Mouse (Mus musculus): ENCODE measurements around the gene Traf3ip1. TPM values are rescaled to one million over a fixed set of nuclear protein-coding genes. Genes with fewer than 3 reads are reported as not detected.

The Traf3ip1 gene
- 19.4 and 22.7 TPM in 2 replicates for polyA plus RNA-seq (2012)

DNA sequence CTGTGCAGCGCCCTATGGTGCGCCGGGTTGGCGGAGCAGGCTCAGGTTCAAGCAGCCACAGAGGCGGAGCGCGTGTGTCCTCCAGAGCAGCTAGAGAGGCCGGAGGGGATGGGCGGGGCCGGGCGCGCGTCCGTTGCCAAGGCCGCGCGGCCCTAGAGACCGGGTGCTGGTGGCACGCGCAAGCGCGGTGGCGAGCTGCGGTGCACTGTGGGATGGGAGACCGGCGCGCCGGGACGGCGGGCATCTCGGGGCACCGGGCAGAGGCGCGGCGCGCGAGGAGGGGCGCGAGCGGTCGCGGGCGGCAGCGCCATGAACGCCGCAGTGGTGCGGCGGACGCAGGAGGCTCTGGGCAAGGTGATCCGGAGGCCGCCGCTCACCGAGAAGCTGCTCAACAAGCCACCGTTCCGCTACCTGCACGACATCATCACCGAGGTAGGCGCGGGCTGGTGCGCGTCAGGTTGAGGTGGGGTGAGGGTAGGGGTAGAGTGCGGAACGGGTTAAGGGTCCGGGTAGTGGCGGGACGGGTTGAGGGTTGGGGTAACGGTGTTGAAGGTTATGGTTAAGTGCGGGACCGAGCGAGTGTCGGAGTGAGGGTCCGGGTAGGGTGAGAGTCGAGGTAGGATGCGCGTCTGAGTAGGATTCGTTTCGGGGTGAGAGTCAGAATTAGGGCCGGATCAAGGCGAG is at the start of gene Traf3ip1:
Gene Traf3ip1, plus strand, starts transcription at position 191 of the 684 bp plus-strand sequence.
- TF ChIP-seq GATA1 (IDR thresholded peaks at IDR 0.05; ENCODE audit: low read length), result no peak

DNA sequence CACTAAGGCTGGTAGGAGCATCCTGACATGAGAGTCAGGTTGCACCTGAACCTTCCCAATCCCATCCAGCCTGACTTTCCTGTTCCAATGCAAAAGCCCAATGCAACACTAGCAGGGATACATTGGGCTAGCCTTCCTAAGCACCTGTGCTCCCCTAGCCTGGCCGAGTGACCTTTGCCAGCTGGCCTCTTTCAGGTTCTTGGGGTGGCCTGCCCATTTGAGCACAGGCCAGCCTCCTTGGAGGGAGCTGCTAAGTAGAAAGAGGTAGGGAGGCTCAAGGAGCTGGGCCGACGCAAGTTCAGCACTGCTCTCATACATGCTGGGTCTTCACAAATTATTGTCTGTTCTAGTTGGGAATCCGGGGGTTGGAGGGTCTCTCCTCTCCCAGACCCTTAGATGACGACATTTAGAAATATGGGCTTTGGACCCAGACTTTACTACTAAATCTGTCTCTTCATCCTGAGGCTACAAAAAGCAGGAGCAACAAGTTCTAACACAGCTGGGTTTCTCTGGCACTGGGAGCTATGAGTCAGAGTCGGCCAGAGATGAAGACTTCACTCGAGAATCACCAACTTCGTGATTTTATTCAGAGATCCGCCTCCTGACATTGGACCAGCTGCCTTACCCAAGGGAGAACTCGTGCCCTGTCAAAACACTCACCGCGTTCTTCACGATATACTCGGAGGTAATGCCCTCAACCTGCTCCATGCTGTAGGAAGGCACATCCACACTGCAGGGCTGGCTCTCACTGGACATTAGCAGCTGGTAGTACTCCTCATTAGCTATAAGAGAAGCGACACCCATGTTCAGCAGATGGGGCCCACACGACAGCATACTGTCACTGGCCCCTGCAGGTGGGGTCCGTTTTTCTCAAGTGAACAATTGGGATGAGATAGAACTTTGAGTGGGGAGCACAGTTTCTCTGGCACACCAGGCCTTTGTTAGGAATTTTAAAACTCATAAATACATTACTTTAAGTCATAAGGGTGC is 49.3 kb upstream of the Traf3ip1 start:
- TF ChIP-seq GATA1 (IDR thresholded peaks at IDR 0.05; ENCODE audit: low read length), result no peak

DNA sequence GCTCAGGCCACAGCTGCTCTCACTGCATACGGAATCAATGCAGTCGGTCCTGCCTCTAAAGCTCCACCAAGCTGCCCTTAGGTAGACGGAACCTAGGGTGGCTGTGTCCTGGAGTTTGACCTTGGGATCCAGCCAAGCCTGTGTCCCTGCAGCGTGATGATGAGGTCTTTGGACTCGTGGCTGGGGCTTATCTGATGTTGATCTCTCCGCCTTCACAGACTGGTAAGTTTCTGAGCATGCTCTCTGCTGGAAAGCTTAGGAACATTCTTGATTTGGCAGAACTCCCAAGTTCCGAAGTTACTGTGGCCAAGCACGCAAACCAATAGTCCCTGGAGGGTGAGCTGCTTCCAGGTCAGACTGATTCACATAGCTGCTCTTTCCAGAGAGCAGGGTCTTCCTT is 48.4 kb upstream of the Traf3ip1 start:
- no peak for TF ChIP-seq GATA1 (IDR thresholded peaks at IDR 0.05; ENCODE audit: low read length)

DNA sequence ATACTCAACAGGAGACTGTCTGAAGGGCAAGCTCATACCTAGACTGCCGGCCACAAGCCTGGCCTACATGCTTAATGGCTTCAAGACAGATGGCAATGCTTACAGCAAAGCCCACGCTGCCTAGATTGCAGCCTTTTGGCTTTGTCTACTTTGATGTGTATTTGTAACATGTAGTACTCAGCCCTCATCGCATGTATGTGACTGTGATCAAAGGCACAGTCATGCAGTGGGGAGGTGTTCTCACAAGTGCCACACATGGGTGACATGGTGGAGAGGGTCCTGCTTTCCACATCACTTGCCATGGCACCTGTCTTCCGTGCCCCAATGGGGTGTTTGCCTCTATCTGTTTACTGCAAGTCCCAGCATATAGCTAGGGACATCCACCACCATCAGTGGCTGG is 47.9 kb upstream of the Traf3ip1 start:
- TF ChIP-seq GATA1 (IDR thresholded peaks at IDR 0.05; ENCODE audit: low read length), result no peak

DNA sequence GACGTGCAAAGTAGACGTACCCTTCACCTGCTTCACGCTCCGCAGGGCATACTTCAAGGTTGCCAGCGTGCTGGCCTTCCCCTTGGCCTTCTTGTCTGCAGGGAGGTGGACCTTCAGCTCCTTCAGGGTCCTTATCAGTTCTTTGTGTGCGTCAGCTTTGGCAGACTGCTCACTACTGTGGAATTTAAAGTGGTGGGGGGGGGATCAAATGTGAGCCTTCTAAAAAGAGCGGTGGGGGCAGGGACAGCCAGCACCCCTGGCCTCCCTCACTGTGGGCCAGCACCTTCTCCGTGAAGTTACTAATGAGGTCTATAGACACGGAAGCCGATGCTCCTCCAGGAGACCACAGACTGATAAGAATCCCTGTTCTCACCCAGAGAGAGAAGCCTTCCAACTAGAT is 45.8 kb upstream of the Traf3ip1 start:
- no peak for TF ChIP-seq GATA1 (IDR thresholded peaks at IDR 0.05; ENCODE audit: low read length)

DNA sequence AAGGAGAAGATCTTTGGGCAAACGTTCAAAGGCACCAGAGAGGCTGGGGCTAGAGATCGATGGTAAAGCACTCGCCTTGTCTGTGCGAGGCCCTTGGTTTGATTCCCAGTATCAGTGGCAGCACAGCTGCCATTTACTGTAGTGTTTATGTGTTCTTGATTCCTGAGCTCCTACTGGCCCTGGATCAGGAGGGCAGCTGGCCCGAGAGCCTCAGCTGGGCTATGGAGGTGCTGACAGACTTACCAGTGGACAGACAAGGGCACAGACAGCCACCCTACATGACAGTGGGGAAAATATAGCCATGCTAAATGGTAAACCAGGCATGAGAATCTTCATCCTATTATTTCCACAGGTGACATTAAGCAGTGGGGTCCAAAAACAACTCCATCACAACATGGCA is 43.6 kb upstream of the Traf3ip1 start:
- no peak for TF ChIP-seq GATA1 (IDR thresholded peaks at IDR 0.05; ENCODE audit: low read length)

DNA sequence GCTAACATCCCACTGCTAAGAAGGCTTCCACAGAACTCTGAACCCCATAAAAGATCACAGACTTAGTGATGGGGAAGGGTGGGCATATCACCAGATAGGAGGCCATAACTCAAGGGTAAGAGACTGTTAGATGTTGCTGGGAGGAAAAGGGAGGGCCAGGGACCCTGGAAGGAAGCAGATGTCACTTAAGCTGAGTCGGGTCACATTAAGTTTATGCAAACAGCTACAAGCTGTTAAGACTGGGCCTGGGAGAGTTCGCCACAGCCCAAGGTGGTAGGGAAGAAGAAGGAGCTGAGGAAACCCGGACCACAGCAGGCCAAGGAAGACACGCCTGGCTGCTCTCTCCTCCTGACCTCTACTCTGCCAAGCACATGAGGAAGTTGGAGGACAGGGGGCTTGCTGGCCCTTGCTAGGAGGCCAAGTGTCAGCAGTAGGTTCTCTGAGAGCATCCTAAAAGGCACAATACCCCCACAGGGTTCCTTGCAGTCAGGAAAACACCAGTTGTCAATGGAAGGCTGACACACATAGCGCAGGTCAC is 42.8 kb upstream of the Traf3ip1 start:
- no peak for TF ChIP-seq GATA1 (IDR thresholded peaks at IDR 0.05; ENCODE audit: low read length)

DNA sequence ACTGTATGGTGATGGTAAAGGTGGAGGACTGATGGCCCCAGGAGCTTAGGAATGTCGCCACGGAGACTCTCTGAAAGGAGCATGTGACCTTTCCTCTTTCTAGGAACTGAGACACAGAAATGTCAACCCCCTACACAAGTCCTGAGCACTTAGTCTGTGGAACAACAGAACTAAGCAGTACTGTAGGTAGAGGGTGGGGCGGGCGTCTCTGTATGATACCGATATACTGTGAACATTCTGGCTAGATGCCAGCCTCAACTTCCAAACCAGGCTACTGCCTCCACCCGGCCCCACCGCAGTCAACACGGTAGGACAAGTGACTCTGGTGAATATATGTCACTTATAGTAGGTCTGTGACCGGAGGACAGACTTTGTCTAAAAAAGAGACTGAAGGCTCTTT is 40.5 kb upstream of the Traf3ip1 start:
- TF ChIP-seq GATA1 (IDR thresholded peaks at IDR 0.05; ENCODE audit: low read length), result no peak

DNA sequence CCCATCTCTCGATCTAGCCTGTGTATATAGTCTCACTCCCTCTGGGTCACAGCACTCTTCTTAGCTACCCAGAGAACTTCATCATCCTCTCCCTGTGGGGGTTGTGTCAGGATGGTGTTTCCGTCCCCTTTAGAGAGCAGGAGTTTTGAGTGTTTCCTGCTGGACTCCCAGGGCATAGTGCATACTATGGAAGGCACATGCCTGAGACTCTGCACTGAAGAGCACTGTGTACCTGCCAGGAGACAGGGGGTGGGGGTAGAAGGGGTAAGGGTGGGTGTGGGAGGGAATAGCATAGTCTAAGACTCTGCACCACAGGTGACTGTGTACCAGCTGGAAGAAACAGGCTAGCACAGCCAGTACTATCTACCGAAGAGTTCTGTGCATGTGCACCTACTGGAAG is 40.1 kb upstream of the Traf3ip1 start:
- TF ChIP-seq GATA1 (IDR thresholded peaks at IDR 0.05; ENCODE audit: low read length), result no peak

DNA sequence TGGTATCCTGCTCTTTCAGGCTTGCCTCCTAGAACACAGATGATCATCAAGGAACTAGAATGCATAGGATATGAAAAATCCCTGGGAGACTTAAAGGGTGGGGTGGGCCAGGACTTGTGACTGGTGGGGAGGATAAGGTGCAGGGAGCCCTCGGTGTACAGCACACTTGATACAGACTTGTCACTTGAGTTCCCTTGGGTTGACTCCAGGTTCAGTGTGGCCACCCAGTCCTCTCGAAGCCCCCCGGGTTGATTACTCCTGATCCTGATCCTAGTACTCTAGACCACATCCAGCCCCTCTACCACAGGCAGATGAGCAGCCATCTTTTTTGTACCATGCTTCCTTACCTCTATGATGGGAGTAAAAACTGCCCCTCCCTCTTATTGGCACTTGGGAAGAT is 39.5 kb upstream of the Traf3ip1 start:
- no peak for TF ChIP-seq GATA1 (IDR thresholded peaks at IDR 0.05; ENCODE audit: low read length)

DNA sequence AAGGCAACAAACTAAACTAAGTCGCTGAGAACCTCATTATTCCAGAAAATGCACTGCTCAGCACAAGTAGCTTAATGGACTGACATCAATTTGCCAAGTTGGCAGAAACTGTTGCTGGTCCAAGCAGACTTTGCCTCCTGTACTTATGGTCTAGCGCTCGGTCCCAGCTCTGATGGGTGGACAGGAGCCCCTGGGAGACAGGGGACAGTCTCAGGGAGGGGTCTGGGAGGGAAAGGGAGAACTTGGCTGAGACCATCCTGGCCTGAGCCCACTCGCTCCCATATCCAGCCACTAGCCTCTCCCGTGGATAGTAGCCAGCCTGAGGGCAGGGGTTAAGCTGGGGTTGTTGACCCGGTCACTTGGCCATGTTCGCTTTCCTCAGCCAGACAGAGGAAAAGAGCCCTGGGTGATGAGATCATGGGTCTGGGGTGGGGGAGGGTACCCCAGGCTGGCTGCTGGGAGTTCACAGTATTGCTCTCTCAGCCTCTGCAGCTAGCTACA is 38.7 kb upstream of the Traf3ip1 start:
- no peak for TF ChIP-seq GATA1 (IDR thresholded peaks at IDR 0.05; ENCODE audit: low read length)

DNA sequence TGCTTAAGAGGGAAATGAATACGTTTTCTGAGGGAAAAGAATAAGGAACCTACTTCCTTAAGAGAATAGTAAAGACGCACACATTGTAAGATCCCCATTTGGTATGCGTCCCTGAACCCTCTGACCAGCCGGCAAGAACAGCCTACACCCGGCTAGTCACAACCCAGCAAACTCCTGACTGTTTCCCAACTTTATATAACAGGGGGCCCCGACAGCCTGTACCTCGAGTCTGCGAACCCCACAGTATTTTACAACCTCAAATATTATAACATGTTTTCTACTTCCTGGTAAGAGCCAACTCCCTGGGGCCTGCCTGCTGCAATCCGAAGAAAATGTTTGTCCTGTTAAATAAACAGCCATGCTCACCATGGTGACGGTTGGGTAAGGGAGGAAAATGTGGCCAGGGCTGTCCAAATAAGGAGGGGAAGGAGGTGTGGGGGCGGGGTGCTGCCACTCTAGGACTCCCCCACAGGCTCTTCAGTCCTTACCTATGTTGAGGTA is 38.1 kb upstream of the Traf3ip1 start:
- TF ChIP-seq GATA1 (IDR thresholded peaks at IDR 0.05; ENCODE audit: low read length), result no peak

DNA sequence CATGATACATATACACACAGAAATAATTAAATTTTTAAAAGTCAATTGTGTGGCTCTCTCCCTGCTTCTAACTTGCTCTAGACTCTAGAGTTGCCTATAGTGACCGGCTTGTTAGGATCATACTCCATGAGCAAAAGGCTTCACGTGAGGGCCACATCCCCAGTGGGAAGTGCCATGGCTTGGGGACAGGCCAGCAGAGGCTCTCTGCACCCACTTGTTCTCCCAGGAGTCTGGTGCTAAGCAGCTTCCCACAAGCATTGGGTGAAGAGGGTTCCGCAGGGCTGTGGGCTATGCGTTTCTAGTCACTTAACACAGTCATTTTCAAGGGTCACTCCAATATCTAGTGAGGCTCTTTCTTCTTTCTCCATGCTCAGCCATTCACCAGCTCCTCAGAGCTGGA is 37.3 kb upstream of the Traf3ip1 start:
- TF ChIP-seq GATA1 (IDR thresholded peaks at IDR 0.05; ENCODE audit: low read length), result no peak

DNA sequence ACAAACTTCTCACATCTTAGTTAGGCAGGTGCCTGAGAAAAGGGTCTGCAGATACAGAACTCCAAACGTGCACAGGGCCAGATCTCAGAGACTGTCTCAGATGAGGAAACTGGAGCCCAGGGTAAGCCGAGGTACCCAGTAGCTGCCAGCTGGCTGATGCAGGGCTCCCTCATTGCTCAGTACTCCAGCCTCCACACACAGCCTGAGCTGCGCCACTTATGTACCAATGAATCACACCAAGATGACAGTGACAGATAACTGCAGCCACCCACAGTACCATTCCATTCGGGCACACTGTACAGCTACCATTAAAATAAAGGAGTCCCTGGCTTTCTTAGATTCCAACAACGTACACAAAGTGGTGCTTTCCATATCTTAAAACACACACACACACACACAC is 36.7 kb upstream of the Traf3ip1 start:
- no peak for TF ChIP-seq GATA1 (IDR thresholded peaks at IDR 0.05; ENCODE audit: low read length)

DNA sequence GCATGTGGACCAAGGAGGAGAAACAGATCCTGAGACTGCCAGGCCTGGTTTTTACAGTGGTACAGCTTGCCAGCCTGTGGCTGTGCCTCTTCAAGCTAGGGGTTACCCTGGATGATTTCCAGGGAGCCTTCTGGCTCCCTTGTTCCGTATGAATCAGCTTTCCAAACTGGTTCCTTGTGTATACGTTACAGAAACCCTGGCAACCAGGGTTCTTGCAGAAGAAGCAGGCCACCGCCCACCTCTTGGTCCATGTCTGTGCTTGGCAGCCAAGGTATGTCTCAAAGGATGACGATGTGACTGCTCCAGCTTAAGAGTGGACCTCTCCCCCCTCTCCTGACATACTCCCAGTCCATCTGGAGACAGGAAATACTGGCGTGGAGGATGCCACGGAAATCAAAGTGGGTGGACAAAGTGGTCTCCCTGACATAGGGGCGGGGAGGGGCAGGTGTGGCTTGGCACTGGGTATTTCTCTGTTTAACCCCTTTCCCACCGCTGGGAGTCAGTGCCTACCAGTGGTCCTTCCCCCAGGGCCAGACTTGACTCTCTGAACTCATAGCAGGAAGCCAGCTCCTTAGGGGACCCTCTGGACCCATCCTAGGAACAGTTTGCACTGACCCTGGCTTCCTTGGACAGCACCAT is 36.1 kb upstream of the Traf3ip1 start:
- TF ChIP-seq GATA1 (IDR thresholded peaks at IDR 0.05; ENCODE audit: low read length), result no peak

All from G1E-ER4 (cell line).